Mouse (Mus musculus) c-Kit-positive CD71-positive TER-119-positive erythroid progenitor cells, embryonic 14.5 days (primary cell): Measurements from ENCODE around the gene Npnt.

ENCODE experiments used
- DNase-seq: peaks from one replicate; pipeline ENCODE4 v3.0.0-alpha.2; 2013; ENCODE audit warnings: low spot score

Npnt gene

DNA sequence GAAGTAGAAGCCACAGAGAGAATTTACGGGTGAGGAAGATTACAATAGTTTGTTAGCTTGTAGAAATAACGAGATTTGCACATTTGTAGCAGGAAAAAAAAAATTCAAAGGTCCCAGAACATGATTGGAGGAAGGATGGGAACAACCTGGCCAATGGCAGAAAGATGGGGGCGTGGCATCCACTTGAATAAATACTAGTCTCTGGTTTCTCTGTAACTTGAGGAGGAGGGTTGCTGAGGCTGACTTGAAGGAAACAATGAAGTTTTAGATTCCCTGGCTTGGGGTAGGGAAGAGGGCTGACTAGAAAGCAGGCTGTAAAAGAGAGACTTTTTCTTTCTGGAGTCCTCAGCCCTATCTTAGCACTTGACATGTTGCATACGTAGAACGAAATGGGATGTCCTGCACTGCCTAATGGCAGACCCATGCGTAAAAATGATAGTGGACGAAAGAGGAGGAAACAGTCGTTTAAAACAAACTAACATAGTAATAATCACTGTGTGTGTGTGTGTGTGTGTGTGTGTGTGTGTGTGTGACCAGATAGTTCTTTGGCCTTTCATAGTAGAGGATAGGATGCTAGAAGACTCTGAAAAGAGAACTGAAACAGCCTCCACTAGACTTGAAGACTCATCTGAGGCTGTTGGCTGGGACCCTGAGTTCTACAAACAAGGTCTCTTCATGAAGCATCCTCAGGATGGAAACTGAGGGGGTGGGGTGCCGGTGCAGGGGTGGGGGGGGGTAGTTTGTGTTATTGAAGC is 94.5 kb downstream of the Npnt start:
- no peak for DNase-seq

DNA sequence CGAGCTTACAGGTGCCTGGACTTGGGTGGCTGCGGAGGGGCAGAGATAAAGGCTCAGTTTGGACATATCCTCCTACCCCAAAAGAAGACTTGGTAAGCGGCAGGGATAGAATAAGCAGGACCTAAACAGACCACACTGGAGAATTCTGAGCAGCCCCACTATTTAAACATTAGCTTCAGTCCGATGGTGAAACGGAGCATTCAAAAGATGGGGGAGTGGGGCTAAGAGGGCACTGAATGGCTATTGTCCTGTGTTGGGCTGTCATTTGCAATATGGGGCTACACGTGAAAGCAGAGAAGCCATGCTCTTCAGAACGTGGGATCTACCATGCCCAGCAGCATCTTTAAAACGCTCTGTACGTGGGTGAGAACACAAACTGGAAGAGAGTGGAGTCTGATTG is 95.8 kb downstream of the Npnt start:
- DNase-seq = no peak

DNA sequence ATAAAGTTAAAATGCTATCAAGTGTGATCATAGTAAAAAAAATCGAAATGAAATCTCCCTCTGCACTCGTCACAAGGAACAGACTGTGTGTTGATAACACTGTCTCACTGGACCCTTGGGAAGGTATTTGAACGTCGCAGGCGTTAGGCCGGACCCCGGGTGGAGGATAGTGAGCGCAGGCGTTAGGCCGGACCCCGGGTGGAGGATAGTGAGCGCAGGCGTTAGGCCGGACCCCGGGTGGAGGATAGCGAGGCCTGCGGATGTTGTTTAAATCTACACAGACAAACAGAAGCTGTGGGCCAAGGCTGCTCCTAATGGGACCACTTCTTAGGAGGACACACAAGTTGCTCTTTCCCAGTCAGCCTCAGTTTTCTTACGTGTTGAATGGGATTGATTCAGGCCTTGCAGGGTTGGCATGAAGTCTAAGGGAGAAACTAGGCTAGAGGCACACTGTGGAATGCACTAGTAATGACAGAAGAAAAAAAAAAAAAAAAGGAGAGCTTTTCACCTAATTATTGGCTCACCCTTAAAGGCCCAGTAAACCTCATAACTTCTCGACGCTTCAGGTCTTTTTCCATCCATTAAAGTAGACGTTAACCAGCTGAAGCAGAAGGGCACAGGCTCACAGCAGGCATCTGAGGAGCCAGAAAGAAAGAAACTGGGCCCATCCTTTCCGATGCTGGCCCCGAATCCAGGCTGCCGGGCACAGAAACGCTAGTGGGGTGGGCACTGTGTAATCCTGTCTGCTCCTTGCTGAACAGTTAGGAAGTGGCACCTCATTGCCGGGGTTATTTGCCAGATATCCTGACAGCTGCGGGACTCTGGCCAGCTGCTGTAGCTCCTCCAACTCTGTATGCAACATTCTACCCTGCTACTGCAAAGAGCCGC is 98.0 kb downstream of the Npnt start:
- DNase-seq = no peak

DNA sequence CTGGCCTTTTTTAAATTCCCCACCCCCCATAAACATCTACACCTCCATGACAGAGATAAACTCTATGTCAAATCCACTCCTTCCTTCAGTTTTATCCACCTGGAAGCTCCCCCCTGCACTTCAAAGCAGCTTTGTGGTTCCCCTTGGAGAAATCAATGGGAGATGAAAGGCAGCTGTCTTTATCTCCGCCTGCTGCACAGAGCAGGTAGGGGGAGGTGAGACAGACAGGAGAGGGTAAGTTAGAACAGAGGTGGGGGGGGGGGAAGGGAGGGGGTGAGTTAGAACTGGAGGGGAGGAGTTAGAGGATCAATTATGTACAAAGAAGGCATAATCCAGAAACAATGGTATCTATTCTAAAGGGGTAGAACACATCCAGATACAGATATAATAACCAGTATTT is 98.7 kb downstream of the Npnt start:
- DNase-seq = no peak

DNA sequence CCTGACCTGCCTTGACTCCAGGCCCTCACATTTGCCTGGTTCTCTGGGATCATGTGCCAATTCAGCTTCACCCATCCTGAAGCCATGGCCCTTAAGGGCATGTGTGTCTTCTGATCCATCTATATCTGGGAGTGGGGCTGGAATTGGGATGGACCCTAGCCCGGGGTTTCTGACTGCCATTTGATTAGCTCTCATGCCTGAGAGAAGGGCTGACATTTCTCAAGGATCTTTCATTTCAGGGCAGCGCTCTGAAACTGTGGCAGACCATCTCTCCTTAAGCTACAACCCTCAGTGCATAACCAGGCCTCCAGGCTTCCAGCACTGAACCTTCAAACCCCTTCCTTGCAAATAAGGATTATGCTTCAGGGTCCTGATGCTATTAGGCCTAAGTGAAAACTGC is 99.7 kb downstream of the Npnt start:
- DNase-seq = no peak

DNA sequence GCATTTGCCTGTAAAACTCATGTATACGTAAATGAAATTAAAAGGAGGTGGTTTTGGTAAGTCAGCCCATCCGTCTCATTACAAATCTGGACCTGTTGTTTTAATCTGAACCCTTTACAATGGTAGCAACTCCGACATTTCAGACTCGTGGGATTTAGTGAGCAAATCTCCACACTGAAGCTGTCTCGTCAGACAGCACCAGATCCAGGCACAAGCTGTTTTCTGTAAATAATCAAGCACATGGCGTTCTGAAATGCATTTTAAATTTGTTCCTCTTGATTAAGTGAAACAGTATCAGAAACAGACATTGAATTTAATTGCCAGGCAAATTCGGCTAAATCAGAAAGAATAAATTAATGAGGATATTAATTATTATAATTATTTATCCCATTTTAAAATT is 100.4 kb downstream of the Npnt start:
- DNase-seq = no peak

DNA sequence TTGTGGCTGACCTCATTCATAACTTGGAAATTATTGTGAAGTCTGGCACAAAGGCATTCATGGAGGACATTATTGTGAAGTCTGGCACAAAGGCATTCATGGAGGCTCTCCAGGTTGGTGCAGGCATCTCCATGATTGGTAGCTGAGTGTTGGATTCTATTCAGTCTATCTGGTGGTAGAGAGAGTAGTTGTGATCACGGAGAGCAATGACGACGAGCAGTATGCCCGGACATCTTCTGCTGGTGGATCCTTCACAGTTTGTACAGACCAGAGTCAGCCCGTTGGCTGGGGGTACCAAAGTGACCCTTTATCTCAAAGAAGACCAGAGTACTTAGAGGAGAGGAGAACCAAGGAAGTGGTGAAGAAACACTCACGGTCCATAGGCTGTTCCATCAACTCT is 107.4 kb downstream of the Npnt start:
- no peak for DNase-seq

DNA sequence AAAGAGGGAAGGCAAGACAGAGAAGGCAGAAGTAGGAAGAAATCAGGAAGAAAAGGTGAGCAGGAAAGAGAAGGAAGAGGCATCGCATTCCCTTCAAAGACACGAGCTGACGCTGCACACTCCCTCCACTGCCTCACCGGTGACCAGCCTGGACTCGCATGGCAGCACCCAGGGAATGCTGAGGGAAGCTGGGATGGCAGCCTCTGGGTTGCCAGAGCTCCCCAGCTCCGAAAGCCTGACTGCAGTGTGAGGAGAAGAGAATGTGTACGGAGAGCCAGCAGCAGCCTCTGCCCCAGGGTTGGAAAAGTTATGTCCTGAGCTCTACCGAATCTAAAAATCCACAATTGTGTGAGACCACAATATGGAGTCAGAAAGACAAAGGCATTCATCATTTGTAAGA is 110.6 kb downstream of the Npnt start:
- DNase-seq = no peak

DNA sequence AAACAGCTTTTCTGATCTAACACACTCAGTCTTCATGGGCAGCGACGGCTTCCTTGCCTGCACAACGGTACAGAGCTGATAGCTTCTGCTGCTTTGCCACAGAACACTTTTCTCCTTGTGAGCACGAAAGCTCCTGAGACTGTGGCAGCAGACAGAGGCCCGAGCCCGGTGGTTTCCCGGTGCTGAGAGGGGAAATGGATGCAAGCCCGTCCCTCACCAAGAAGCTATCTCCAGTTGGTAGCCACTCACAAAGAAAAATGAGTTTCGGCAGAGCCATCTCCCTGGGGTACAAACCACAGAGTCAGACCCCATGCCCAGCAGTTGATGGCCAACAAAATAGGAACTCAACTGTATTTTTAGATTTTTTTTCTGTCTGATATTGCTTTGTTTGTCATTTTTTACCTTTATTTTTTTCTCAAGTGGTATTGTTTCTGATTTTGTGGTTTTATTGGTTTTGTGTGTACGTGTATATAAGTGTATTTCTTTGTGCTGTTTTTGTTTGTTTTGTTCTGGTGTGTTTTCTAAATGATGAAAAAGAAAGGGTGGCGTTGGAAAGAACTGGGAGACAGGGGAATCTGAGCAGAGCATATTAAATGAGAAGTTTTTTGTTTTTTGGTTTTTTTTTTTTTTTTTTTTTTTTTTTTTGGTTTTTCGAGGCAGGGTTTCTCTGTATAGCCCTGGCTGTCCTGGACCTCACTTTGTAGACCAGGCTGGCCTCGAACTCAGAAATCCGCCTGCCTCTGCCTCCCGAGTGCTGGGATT is 111.3 kb downstream of the Npnt start:
- no peak for DNase-seq

DNA sequence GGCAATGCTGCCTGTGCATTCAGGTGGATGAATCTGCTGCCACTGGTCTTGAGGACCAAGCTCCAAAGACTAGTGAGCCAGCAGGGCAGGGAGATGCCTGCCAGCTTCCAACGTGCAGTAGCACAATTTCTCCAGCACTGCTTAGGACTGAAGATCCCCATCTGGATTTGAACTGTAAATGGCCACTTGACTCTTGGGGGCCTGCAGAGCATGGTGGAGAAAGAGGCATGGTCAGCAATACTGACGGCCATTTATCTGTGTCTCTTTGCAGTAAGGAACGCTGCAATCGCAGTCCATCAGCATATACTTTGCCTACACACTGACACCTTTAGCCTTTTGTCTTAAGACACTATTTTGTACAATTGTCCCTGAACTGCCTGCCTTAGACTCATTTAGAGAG is 113.0 kb downstream of the Npnt start:
- no peak for DNase-seq

DNA sequence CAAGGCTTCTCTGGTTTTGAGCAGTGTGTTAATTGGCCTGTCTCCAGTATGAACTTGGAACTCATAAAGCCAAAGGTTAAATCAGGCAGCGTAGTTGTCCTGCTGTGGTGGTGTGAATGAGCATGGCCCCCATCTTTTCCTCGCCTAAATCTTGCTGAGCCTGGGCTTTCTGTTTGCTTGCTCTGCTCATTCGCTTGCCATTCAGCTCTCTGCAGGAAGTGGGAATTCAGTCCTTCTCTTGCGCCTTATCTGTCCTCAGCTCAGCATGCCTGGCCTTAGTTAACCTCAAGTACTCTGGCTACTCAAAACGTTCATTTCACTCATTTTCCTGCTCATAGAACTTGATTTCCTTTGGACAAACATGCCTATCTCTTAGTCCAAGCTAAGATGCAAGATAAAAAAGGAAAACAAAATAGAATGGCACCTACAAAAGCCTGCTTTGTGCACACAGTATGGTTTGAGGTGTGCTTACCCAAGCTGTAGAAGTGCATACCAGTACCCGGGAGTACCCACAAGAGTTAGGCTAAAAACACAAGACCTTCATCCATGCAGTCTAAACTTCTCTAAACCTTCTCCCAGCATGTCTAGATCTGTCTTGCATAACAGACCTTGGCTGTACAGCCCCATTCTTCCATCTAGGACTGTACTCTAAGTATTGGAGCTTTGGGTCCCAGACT is 114.8 kb downstream of the Npnt start:
- no peak for DNase-seq
